Mouse (Mus musculus) myocyte (in vitro differentiated cells): ENCODE measurements around the gene Alb. TPM values are rescaled to one million over a fixed set of nuclear protein-coding genes. Genes with fewer than 3 reads are reported as not detected.

ENCODE experiments used
- H3K27me3 ChIP-seq: one replicate; pipeline ENCODE4 v1.6.1; 2011; ENCODE audit not compliant: control insufficient read depth, insufficient read depth, insufficient read length
- H3K36me3 ChIP-seq: one replicate; pipeline ENCODE4 v1.6.1; 2011; ENCODE audit not compliant: control insufficient read depth, insufficient read depth
- H3K4me2 ChIP-seq: one replicate; pipeline ENCODE4 v1.6.1; 2011; ENCODE audit warnings: low read depth, control low read depth
- H3K4me3 ChIP-seq: one replicate; pipeline ENCODE4 v1.5.1; 2011; ENCODE audit warnings: mild to moderate bottlenecking, control low read depth, moderate library complexity
- H3K79me2 ChIP-seq: one replicate; pipeline ENCODE4 v1.6.1; 2011; ENCODE audit not compliant: control insufficient read depth, insufficient read depth
- H3ac ChIP-seq: one replicate; pipeline ENCODE4 v1.6.1; 2011; ENCODE audit not compliant: control insufficient read depth, insufficient read length
- CEBPB ChIP-seq: IDR thresholded peaks from 2 replicates; pipeline ENCODE4 v1.6.1; 2011; ENCODE audit warnings: mild to moderate bottlenecking, moderate library complexity; ENCODE audit not compliant: poor library complexity, insufficient read depth, severe bottlenecking
- E2F4 ChIP-seq: IDR thresholded peaks from one replicate; pipeline ENCODE4 v1.6.1; 2011; ENCODE audit warnings: mild to moderate bottlenecking, control low read depth, moderate library complexity; ENCODE audit not compliant: insufficient read depth
- MAX ChIP-seq: IDR thresholded peaks from one replicate; pipeline ENCODE4 v1.6.1; 2011; ENCODE audit warnings: low read depth, mild to moderate bottlenecking, control low read depth
- MYOD1 ChIP-seq, 3 experiments: IDR thresholded peaks; one replicate each; pipeline ENCODE4 v1.6.1; 2011; ENCODE audit warnings: control low read depth in 2 of 3, low read depth in 2 of 3, mild to moderate bottlenecking in 2 of 3, moderate library complexity in 1 of 3; ENCODE audit not compliant: insufficient read length in 2 of 3, control insufficient read depth in 1 of 3
- MYOG ChIP-seq, 3 experiments: IDR thresholded peaks; one replicate each; pipeline ENCODE4 v1.6.1; 2011; ENCODE audit warnings: control low read depth in 2 of 3, low read depth in 2 of 3, mild to moderate bottlenecking in 2 of 3; ENCODE audit not compliant: insufficient read length in 2 of 3, control insufficient read depth in 1 of 3, insufficient read depth in 1 of 3
- POLR2A ChIP-seq: IDR thresholded peaks from one replicate; pipeline ENCODE4 v1.6.1; 2011; ENCODE audit warnings: low read depth, mild to moderate bottlenecking, control low read depth, moderate library complexity; ENCODE audit not compliant: insufficient read length
- POLR2AphosphoS2 ChIP-seq: IDR thresholded peaks from one replicate; pipeline ENCODE4 v1.6.1; 2011; ENCODE audit warnings: low read depth, control low read depth; ENCODE audit not compliant: insufficient read length
- REST ChIP-seq: IDR thresholded peaks from one replicate; pipeline ENCODE4 v1.6.1; 2011; ENCODE audit warnings: mild to moderate bottlenecking, control low read depth, moderate library complexity; ENCODE audit not compliant: insufficient read depth, insufficient read length
- SRF ChIP-seq: IDR thresholded peaks from one replicate; pipeline ENCODE4 v1.6.1; 2011; ENCODE audit warnings: low read depth; ENCODE audit not compliant: control insufficient read depth, insufficient read length
- TCF12 ChIP-seq: IDR thresholded peaks from one replicate; pipeline ENCODE4 v1.6.1; 2011; ENCODE audit warnings: mild to moderate bottlenecking, control low read depth; ENCODE audit not compliant: poor library complexity, insufficient read depth, severe bottlenecking
- TCF3 ChIP-seq: IDR thresholded peaks from one replicate; pipeline ENCODE4 v1.6.1; 2011; ENCODE audit warnings: low read depth, control low read depth; ENCODE audit not compliant: insufficient read length
- USF1 ChIP-seq: IDR thresholded peaks from one replicate; pipeline ENCODE4 v1.6.1; 2011; ENCODE audit warnings: low read depth, mild to moderate bottlenecking, control low read depth, moderate library complexity
- polyA plus RNA-seq: library from polyadenylated mRNA; unstranded; fragments of >200 nt; fragmentation: generic; extraction: Trizol; gene quantifications from one replicate; pipeline ENCODE4 v1.2.1, GENCODE M21; 2012; ENCODE audit warnings: missing spikeins

Alb gene
- polyA plus RNA-seq, 1 experiment = not detected

- no peak overlapping the region for H3K4me3 ChIP-seq
- H3ac ChIP-seq = no peak overlapping the region
- peaks cover 7% of the 10 kb centered on the region for H3K27me3 ChIP-seq
- TF ChIP-seq USF1 (no peak), MYOD1 (IDR thresholded peaks at IDR 0.05; ENCODE audit: control insufficient read depth in 1 of 3, insufficient read length in 2 of 3, low read depth in 2 of 3) (no peak), TCF3 (no peak), SRF (no peak), MAX (no peak), CEBPB (no peak), TCF12 (no peak), MYOG (IDR thresholded peaks at IDR 0.05; ENCODE audit: control insufficient read depth in 1 of 3, insufficient read depth in 1 of 3, insufficient read length in 2 of 3, low read depth in 2 of 3) (no peak)
- no peak overlapping the region for H3K4me2 ChIP-seq
- no peaks in the 10 kb centered on the region for H3K36me3 ChIP-seq
- H3K79me2 ChIP-seq = no peaks in the 10 kb centered on the region
These were observed 45.8 kb downstream of the Alb start for GRCm38 (mm10) chr5:90506507-90506906.

- no peak overlapping the region for H3ac ChIP-seq
- no peaks in the 10 kb centered on the region for H3K36me3 ChIP-seq
- H3K79me2 ChIP-seq = no peaks in the 10 kb centered on the region
- no peak for TF ChIP-seq POLR2AphosphoS2
- no peak for TF ChIP-seq REST
- no peak for TF ChIP-seq POLR2A
- no peak for TF ChIP-seq E2F4
- no peak for TF ChIP-seq CEBPB
- no peak for TF ChIP-seq USF1
- no peak for TF ChIP-seq MAX
- TF ChIP-seq TCF12 = no peak
- TF ChIP-seq SRF = no peak
- no peak for TF ChIP-seq MYOD1 (IDR thresholded peaks at IDR 0.05; ENCODE audit: control insufficient read depth in 1 of 3, insufficient read length in 2 of 3, low read depth in 2 of 3)
- TF ChIP-seq MYOG (IDR thresholded peaks at IDR 0.05; ENCODE audit: control insufficient read depth in 1 of 3, insufficient read depth in 1 of 3, insufficient read length in 2 of 3, low read depth in 2 of 3) = no peak
- TF ChIP-seq TCF3 = no peak
- H3K4me2 ChIP-seq = no peak overlapping the region
- peaks cover 7% of the 10 kb centered on the region for H3K27me3 ChIP-seq
- no peak overlapping the region for H3K4me3 ChIP-seq
These were observed 46.8 kb downstream of the Alb start for GRCm38 (mm10) chr5:90507411-90507949.

- H3K4me2 ChIP-seq = no peak overlapping the region
- no peak overlapping the region for H3ac ChIP-seq
- H3K79me2 ChIP-seq = no peaks in the 10 kb centered on the region
- no peaks in the 10 kb centered on the region for H3K36me3 ChIP-seq
- TF ChIP-seq USF1 (no peak), MAX (no peak), REST (no peak), POLR2AphosphoS2 (no peak), MYOD1 (IDR thresholded peaks at IDR 0.05; ENCODE audit: control insufficient read depth in 1 of 3, insufficient read length in 2 of 3, low read depth in 2 of 3) (no peak), TCF12 (no peak), CEBPB (no peak), SRF (no peak), E2F4 (no peak)
- no peak overlapping the region for H3K4me3 ChIP-seq
- peaks cover 7% of the 10 kb centered on the region for H3K27me3 ChIP-seq
These were observed 49.3 kb downstream of the Alb start for GRCm38 (mm10) chr5:90509828-90510592.

DNA sequence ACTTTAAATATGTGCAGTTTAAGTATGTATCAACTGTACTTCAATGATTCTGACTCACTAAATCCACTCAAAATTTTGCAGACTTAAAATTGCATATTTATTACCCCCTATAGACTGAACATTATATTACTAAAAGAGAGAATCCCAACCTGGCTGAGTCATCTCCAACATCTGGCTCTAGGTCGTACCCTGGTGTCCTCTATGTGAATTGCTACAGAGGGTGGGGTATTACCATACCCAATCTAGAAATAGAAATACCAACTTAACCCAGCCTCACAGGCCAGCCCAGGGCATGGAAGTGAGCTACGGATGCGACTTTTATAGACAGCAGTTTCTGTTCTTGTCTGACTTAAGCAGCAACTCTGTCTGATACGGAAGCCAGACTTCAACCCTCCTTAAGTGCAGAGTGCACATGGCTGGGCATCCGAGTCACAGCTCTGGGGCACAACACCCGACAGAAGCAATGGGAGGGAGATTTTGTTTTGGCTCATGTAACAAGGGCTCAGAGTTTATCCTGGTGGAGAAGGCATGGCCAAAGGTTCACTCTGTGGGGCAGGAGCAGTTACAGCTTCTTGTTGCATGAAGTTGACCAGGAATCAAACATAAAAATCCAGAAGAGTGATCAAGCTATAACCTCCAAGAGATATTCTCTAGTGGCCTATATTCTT is 51.7 kb downstream of the Alb start:
- TF ChIP-seq SRF = no peak
- no peak for TF ChIP-seq CEBPB
- TF ChIP-seq TCF12 = no peak
- no peak for TF ChIP-seq MAX
- no peak for TF ChIP-seq MYOD1 (IDR thresholded peaks at IDR 0.05; ENCODE audit: control insufficient read depth in 1 of 3, insufficient read length in 2 of 3, low read depth in 2 of 3)
- TF ChIP-seq TCF3 = no peak
- Histone ChIP-seq H3K4me3 (no peak overlapping the region), H3K79me2 (no peaks in the 10 kb centered on the region), H3K4me2 (no peak overlapping the region), H3K27me3 (peaks cover 3% of the 10 kb centered on the region), H3K36me3 (no peaks in the 10 kb centered on the region), H3ac (no peak overlapping the region)

- Histone ChIP-seq H3K4me3 (no peak overlapping the region), H3K36me3 (no peaks in the 10 kb centered on the region), H3K4me2 (no peak overlapping the region), H3ac (no peak overlapping the region), H3K27me3 (no peaks in the 10 kb centered on the region), H3K79me2 (no peaks in the 10 kb centered on the region)
- TF ChIP-seq TCF12 (no peak), TCF3 (no peak), CEBPB (no peak), MYOG (IDR thresholded peaks at IDR 0.05; ENCODE audit: control insufficient read depth in 1 of 3, insufficient read depth in 1 of 3, insufficient read length in 2 of 3, low read depth in 2 of 3) (no peak), USF1 (no peak), E2F4 (no peak), MAX (no peak), REST (no peak), POLR2A (no peak), POLR2AphosphoS2 (no peak), MYOD1 (IDR thresholded peaks at IDR 0.05; ENCODE audit: control insufficient read depth in 1 of 3, insufficient read length in 2 of 3, low read depth in 2 of 3) (no peak), SRF (no peak)
These were observed 54.9 kb downstream of the Alb start for GRCm38 (mm10) chr5:90515561-90515960.
